Mouse (Mus musculus) myocyte (in vitro differentiated cells): ENCODE data around the gene Radil.

Experiments
- E2F4 ChIP-seq: IDR thresholded peaks from one replicate; pipeline ENCODE4 v1.6.1; 2011; ENCODE audit warnings: mild to moderate bottlenecking, control low read depth, moderate library complexity; ENCODE audit not compliant: insufficient read depth
- MYOD1 ChIP-seq, 3 experiments: IDR thresholded peaks; one replicate each; pipeline ENCODE4 v1.6.1; 2011; ENCODE audit warnings: control low read depth in 2 of 3, low read depth in 2 of 3, mild to moderate bottlenecking in 2 of 3, moderate library complexity in 1 of 3; ENCODE audit not compliant: insufficient read length in 2 of 3, control insufficient read depth in 1 of 3
- MYOG ChIP-seq, 3 experiments: IDR thresholded peaks; one replicate each; pipeline ENCODE4 v1.6.1; 2011; ENCODE audit warnings: control low read depth in 2 of 3, low read depth in 2 of 3, mild to moderate bottlenecking in 2 of 3; ENCODE audit not compliant: insufficient read length in 2 of 3, control insufficient read depth in 1 of 3, insufficient read depth in 1 of 3
- POLR2A ChIP-seq: IDR thresholded peaks from one replicate; pipeline ENCODE4 v1.6.1; 2011; ENCODE audit warnings: low read depth, mild to moderate bottlenecking, control low read depth, moderate library complexity; ENCODE audit not compliant: insufficient read length
- POLR2AphosphoS2 ChIP-seq: IDR thresholded peaks from one replicate; pipeline ENCODE4 v1.6.1; 2011; ENCODE audit warnings: low read depth, control low read depth; ENCODE audit not compliant: insufficient read length
- USF1 ChIP-seq: IDR thresholded peaks from one replicate; pipeline ENCODE4 v1.6.1; 2011; ENCODE audit warnings: low read depth, mild to moderate bottlenecking, control low read depth, moderate library complexity

DNA sequence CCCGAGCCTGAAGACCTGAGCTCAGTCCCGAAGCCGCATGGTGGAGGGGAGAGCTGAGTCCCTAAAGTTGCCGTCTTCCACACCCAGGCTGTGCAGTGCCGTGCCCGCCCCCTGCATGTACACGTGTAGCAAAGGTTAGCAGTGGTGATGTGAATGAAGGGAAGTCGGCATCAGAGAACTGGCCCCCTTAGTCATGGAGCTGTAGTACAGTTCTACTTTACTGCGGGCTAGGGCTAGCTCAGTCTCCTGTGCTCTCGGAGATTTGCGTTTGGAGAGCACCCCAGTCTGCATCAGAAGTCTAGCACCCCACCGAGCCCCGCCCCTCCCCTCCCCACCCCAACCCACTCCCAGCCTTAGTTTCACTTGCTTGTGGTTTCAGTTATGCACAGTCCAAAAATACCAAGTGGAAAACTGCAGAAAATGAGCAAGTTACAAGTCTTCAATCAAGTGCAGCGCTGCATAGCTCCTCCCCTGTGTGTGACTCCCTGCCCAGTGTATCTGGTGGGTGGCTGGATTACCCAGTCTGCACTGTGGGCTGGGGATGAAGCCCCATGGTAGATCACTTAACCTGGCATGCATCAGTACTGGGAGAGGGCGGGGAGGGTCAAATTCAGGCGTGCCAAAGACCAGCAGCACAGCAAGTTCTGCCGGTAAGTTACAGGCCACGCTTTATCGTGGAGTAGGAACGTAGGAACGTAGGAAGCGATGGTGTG is 109.4 kb downstream of the Radil start:
- no peak for TF ChIP-seq MYOG (IDR thresholded peaks at IDR 0.05; ENCODE audit: control insufficient read depth in 1 of 3, insufficient read depth in 1 of 3, insufficient read length in 2 of 3, low read depth in 2 of 3)
- no peak for TF ChIP-seq USF1
- no peak for TF ChIP-seq POLR2AphosphoS2
- no peak for TF ChIP-seq POLR2A
- no peak for TF ChIP-seq E2F4
- no peak for TF ChIP-seq MYOD1 (IDR thresholded peaks at IDR 0.05; ENCODE audit: control insufficient read depth in 1 of 3, insufficient read length in 2 of 3, low read depth in 2 of 3)
